Mouse (Mus musculus) erythroid progenitor cell, adult 5-6 weeks (primary cell): ENCODE data around the gene Lactb. TPM values are rescaled to one million over a fixed set of nuclear protein-coding genes. Genes with fewer than 3 reads are reported as not detected.

Experiments
- ATAC-seq: replicated peaks from 2 replicates; pipeline ENCODE4 v1.8.0; 2016; ENCODE audit warnings: moderate number of reproducible peaks, mild to moderate bottlenecking, moderate TSS enrichment, inconsistent platforms; ENCODE audit not compliant: poor library complexity, low FRiP score, severe bottlenecking
- total RNA-seq, 2 experiments: library from RNA; stranded (forward) in 1 of 2; stranded (reverse) in 1 of 2; fragments of 150-400 nt in 1 of 2; fragments of 186-747, 209-891 nt in 1 of 2; gene quantifications; 2 replicates each; pipeline versions ENCODE4 v1.2.3 to v1.2.4; 2015 to 2017; ENCODE audit warnings: low replicate concordance in 2 of 2

The Lactb gene
- total RNA-seq, 2 experiments from 2014 or later, result 8.8 to 12.5 TPM

- ATAC-seq, result no peak
Observed at GRCm38 (mm10) chr9:66905990-66906389, 69.3 kb downstream of the Lactb start.

Other genes starting within 250 kb of the Lactb start
- 2.1 and 2.5 TPM in 2 replicates for gene Aph1b, start 180.0 kb downstream of the Lactb start, total RNA-seq (2015; ENCODE audit: low replicate concordance)
- 0.61 and 0.77 TPM in 2 replicates for gene Aph1b, start 180.0 kb downstream of the Lactb start, total RNA-seq (2017; ENCODE audit: low replicate concordance)
- not detected in 2 replicates for gene Gm10647, start 178.4 kb downstream of the Lactb start, total RNA-seq (2015; ENCODE audit: low replicate concordance)
- gene Gm10647, start 178.4 kb downstream of the Lactb start, total RNA-seq (2017; ENCODE audit: low replicate concordance), result not detected in 2 replicates
- gene Aph1c, start 140.8 kb downstream of the Lactb start, total RNA-seq (2015; ENCODE audit: low replicate concordance), result 1.7 and 11.5 TPM in 2 replicates
- gene Aph1c, start 140.8 kb downstream of the Lactb start, total RNA-seq (2017; ENCODE audit: low replicate concordance), result 3.0 TPM in 1 of 2 replicates, not detected in the other
- 98.7 and 104 TPM in 2 replicates for gene Rab8b, start 55.8 kb downstream of the Lactb start, total RNA-seq (2015; ENCODE audit: low replicate concordance)
- 113 and 121 TPM in 2 replicates for gene Rab8b, start 55.8 kb downstream of the Lactb start, total RNA-seq (2017; ENCODE audit: low replicate concordance)
- gene Rps27l, start 29.4 kb downstream of the Lactb start, total RNA-seq (2015; ENCODE audit: low replicate concordance), result 98.9 and 165 TPM in 2 replicates
- 37.9 and 53.8 TPM in 2 replicates for gene Rps27l, start 29.4 kb downstream of the Lactb start, total RNA-seq (2017; ENCODE audit: low replicate concordance)
- 53.7 and 60.2 TPM in 2 replicates for gene Tpm1, start 73.9 kb upstream of the Lactb start, total RNA-seq (2015; ENCODE audit: low replicate concordance)
- 68.7 and 75.5 TPM in 2 replicates for gene Tpm1, start 73.9 kb upstream of the Lactb start, total RNA-seq (2017; ENCODE audit: low replicate concordance)